Mouse (Mus musculus): ENCODE data around the gene Slamf6. TPM values are rescaled to one million over a fixed set of nuclear protein-coding genes. Genes with fewer than 3 reads are reported as not detected.

The Slamf6 gene
- polyA plus RNA-seq (2015; fragmentation: Illumina TruSeq; extraction: RNeasy Lipid Tissue Mini Kit (QIAGEN cat#74804); ENCODE audit: low read depth, low replicate concordance), result 0.34 TPM

DNA sequence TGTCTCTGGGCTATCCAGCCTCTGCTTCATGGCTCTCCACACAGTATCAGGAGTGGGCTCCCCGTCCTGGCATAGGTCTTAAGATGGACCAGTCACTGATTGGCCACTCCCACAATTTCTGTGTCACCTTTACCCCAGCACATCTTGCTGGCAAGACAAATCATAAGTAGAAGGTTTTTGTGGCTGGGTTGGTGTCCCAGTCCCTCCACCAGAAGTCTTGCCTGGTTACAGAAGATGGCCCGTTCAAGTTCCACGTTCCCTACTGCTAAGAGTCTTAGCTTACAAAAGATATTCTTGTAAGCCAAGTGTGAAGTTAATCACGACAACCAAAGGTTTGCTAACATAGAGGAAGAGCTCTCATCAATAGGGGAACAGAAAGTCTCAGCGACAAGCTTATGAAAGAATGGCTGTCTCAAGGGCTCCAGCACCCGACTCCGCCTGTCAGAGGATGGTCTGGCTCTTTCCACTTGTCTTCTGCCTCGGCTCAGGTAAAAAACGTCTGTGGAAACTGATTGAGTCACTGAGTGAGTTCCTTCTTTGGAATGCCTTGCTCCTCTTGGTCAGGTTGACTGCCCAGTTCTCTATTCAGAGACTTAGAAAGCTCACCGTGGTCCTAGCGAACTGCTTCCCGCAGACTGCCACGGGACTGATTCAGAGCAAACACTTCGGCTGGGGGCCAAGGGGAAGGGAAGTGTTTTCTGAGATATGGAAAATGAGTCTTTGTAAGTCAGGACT is at the start of gene Slamf6:
Slamf6 (plus strand) TSS at position 211 of the 735 bp plus-strand sequence.

DNA sequence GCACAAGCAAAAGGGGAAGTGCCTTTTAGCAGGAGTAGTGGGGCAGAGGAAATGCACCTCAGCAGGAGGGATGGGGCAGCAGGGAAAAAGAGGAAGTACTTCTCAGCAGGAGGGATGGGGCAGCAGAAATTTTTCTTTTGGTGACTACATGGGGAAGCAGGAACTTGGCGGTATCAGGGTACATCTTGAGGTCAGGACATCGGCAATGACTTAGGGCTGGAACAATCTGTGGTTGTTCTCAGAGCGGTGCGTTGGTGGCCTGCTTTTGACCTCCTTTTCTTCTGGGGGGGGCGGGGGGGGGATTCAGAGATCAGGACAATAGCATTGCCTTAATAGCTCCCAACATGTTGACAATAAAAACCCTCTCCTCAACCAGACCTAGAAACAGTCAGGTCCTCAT is 22.0 kb upstream of the Slamf6 start, which contains the start of gene Gm10521:
Gm10521 (plus strand) TSS at position 301 of the 400 bp plus-strand sequence.

Other genes with a start within 250 kb of the Slamf6 start
- gene Cd48, start 235.5 kb upstream of the Slamf6 start, polyA plus RNA-seq (2015; fragmentation: Illumina TruSeq; extraction: RNeasy Lipid Tissue Mini Kit (QIAGEN cat#74804); ENCODE audit: low read depth, low replicate concordance), result 2.5 TPM
- gene Slamf1, start 150.4 kb upstream of the Slamf6 start, polyA plus RNA-seq (2015; fragmentation: Illumina TruSeq; extraction: RNeasy Lipid Tissue Mini Kit (QIAGEN cat#74804); ENCODE audit: low read depth, low replicate concordance), result 0.24 TPM
- gene Cd84, start 77.8 kb upstream of the Slamf6 start, polyA plus RNA-seq (2015; fragmentation: Illumina TruSeq; extraction: RNeasy Lipid Tissue Mini Kit (QIAGEN cat#74804); ENCODE audit: low read depth, low replicate concordance), result 5.3 TPM
- not detected for gene Gm10521, start 21.9 kb upstream of the Slamf6 start, polyA plus RNA-seq (2015; fragmentation: Illumina TruSeq; extraction: RNeasy Lipid Tissue Mini Kit (QIAGEN cat#74804); ENCODE audit: low read depth, low replicate concordance)
- gene Vangl2, start 110.9 kb downstream of the Slamf6 start, polyA plus RNA-seq (2015; fragmentation: Illumina TruSeq; extraction: RNeasy Lipid Tissue Mini Kit (QIAGEN cat#74804); ENCODE audit: low read depth, low replicate concordance), result 6.4 TPM
- 0.42 TPM for gene Nhlh1, start 140.1 kb downstream of the Slamf6 start, polyA plus RNA-seq (2015; fragmentation: Illumina TruSeq; extraction: RNeasy Lipid Tissue Mini Kit (QIAGEN cat#74804); ENCODE audit: low read depth, low replicate concordance)
- gene Copa, start 165.0 kb downstream of the Slamf6 start, polyA plus RNA-seq (2015; fragmentation: Illumina TruSeq; extraction: RNeasy Lipid Tissue Mini Kit (QIAGEN cat#74804); ENCODE audit: low read depth, low replicate concordance), result 128 TPM
- gene Ncstn, start 165.3 kb downstream of the Slamf6 start, polyA plus RNA-seq (2015; fragmentation: Illumina TruSeq; extraction: RNeasy Lipid Tissue Mini Kit (QIAGEN cat#74804); ENCODE audit: low read depth, low replicate concordance), result 56.8 TPM
- gene Pex19, start 209.2 kb downstream of the Slamf6 start, polyA plus RNA-seq (2015; fragmentation: Illumina TruSeq; extraction: RNeasy Lipid Tissue Mini Kit (QIAGEN cat#74804); ENCODE audit: low read depth, low replicate concordance), result 102 TPM
- gene Dcaf8, start 230.6 kb downstream of the Slamf6 start, polyA plus RNA-seq (2015; fragmentation: Illumina TruSeq; extraction: RNeasy Lipid Tissue Mini Kit (QIAGEN cat#74804); ENCODE audit: low read depth, low replicate concordance), result 114 TPM